Mouse (Mus musculus) spleen, embryonic (tissue): ENCODE measurements around the gene Rnf225.

ENCODE experiments used
- CTCF ChIA-PET: fragments of 350-600 bp; sonication (Branson Sonifier 250); formaldehyde crosslinking; loops from one replicate; lab custom pipeline; 2022; lab: Charles Lee

Gene Rnf225

GRCm38 (mm10) chr7:12979776-12980175 lies 52.6 kb downstream of the Rnf225 start:
- CTCF ChIA-PET: no interaction called here

GRCm38 (mm10) chr7:12980291-12980690 lies 53.1 kb downstream of the Rnf225 start:
- CTCF ChIA-PET: no interaction called here
